Mouse (Mus musculus) telencephalon, adult 2 months (tissue): Measurements from ENCODE around the gene Lsm8.
"Not testable (repeated sequence)": the region's sequence is repeated elsewhere in the genome, so short reads cannot be mapped to it uniquely, and the experiment has no call there.

Experiments used
- DNase-seq: peaks from one replicate; pipeline ENCODE4 v3.0.0-alpha.2; 2011; ENCODE audit warnings: low read depth, low spot score

Lsm8 gene

GRCm38 (mm10) chr6:18848051-18848701, at the start of gene Lsm8:
Lsm8 (plus strand) TSS chr6:18848579.
- DNase-seq, result peak; percentile 92

GRCm38 (mm10) chr6:18800869-18801511, 47.4 kb upstream of the Lsm8 start:
- DNase-seq, result no peak

- no peak for DNase-seq
These were observed 35.8 kb upstream of the Lsm8 start for GRCm38 (mm10) chr6:18812623-18813022.

GRCm38 (mm10) chr6:18815606-18816005, 32.8 kb upstream of the Lsm8 start:
- no peak for DNase-seq

- peak; percentile 63 for DNase-seq
These were observed 29.0 kb upstream of the Lsm8 start for GRCm38 (mm10) chr6:18819343-18819742.

- no peak for DNase-seq
These were observed 28.1 kb upstream of the Lsm8 start for GRCm38 (mm10) chr6:18820246-18820645.

- DNase-seq, result no peak
These were observed 25.6 kb upstream of the Lsm8 start for GRCm38 (mm10) chr6:18822812-18823211.

- no peak for DNase-seq
These were observed 15.4 kb upstream of the Lsm8 start for GRCm38 (mm10) chr6:18832958-18833357.

GRCm38 (mm10) chr6:18844529-18844928, 3.9 kb upstream of the Lsm8 start:
- DNase-seq, result not testable (repeated sequence)

- not testable (repeated sequence) for DNase-seq
These were observed 2.8 kb upstream of the Lsm8 start for GRCm38 (mm10) chr6:18845571-18845970.

GRCm38 (mm10) chr6:18848702-18849061, 303 bp downstream of the Lsm8 start:
- no peak for DNase-seq

GRCm38 (mm10) chr6:18855323-18855722, 6.9 kb downstream of the Lsm8 start:
- DNase-seq, result peak; percentile 89

- DNase-seq, result no peak
These were observed 8.2 kb downstream of the Lsm8 start for GRCm38 (mm10) chr6:18856487-18857078.

- DNase-seq, result no peak
These were observed 17.6 kb downstream of the Lsm8 start, which contains the start of gene Ankrd7 for GRCm38 (mm10) chr6:18866018-18866417. Ankrd7 (plus strand) TSS chr6:18866318.

GRCm38 (mm10) chr6:18889030-18889429, 40.7 kb downstream of the Lsm8 start:
- peak; percentile 27 for DNase-seq

GRCm38 (mm10) chr6:18894142-18894541, 45.8 kb downstream of the Lsm8 start:
- no peak for DNase-seq
